Mouse (Mus musculus) liver, embryonic 11.5 days (tissue): ENCODE results near the gene Tnr. TPM values are rescaled to one million over a fixed set of nuclear protein-coding genes. Genes with fewer than 3 reads are reported as not detected.

Source experiments
- ATAC-seq: fragments of 200-750 bp; cut with Nextera tagmentation; replicated peaks from 2 replicates; pipeline ENCODE4 v1.8.0; 2017; ENCODE audit warnings: moderate number of reproducible peaks, mild to moderate bottlenecking, moderate TSS enrichment, moderate library complexity; ENCODE audit not compliant: low FRiP score
- DNase-seq: peaks from one replicate; pipeline ENCODE4 v3.0.0-alpha.2; 2017; ENCODE audit warnings: low spot score
- H3K27ac ChIP-seq: fragments of 300-500 bp; sonication (generic); 2 replicates; pipeline ENCODE4 v1.5.1; 2014; ENCODE audit warnings: mild to moderate bottlenecking, low read depth, low read length, control low read depth
- H3K27me3 ChIP-seq: fragments of 300-500 bp; sonication (generic); replicated peaks from 2 replicates; pipeline ENCODE4 v1.6.1; 2014; ENCODE audit warnings: low read length, mixed read lengths; ENCODE audit not compliant: control insufficient read depth, insufficient read depth
- H3K36me3 ChIP-seq: fragments of 300-500 bp; sonication (generic); 2 replicates; pipeline ENCODE4 v1.6.1; 2014; ENCODE audit warnings: mild to moderate bottlenecking, low read length, moderate library complexity, mixed read lengths; ENCODE audit not compliant: control insufficient read depth, insufficient read depth
- H3K4me1 ChIP-seq: fragments of 300-500 bp; sonication (generic); replicated peaks from 2 replicates; pipeline ENCODE4 v1.6.1; 2014; ENCODE audit warnings: low read length, mixed read lengths; ENCODE audit not compliant: control insufficient read depth, insufficient read depth
- H3K4me2 ChIP-seq: fragments of 300-500 bp; sonication (generic); 2 replicates; pipeline ENCODE4 v1.6.1; 2014; ENCODE audit warnings: mild to moderate bottlenecking, control low read depth, moderate library complexity
- H3K4me3 ChIP-seq: fragments of 300-500 bp; sonication (generic); 2 replicates; pipeline ENCODE4 v1.5.1; 2014; ENCODE audit warnings: low read depth, low read length, control low read depth
- H3K9ac ChIP-seq: fragments of 300-500 bp; sonication (generic); 2 replicates; pipeline ENCODE4 v1.6.1; 2014; ENCODE audit warnings: low read depth, low read length, control low read depth
- H3K9me3 ChIP-seq: fragments of 300-500 bp; sonication (generic); 2 replicates; pipeline ENCODE4 v1.6.1; 2016; ENCODE audit warnings: low read length, inconsistent platforms, mixed read lengths; ENCODE audit not compliant: control insufficient read depth
- WGBS: fragments of 180-500 bp; shearing (Covaris S2); extraction: QIAGEN DNeasy Blood & Tissue Kit; methylation state at CpG from one replicate; pipeline ENCODE4 v1.1.7; 2014; 5-methylcytosine and 5-hydroxymethylcytosine counted together
- polyA plus RNA-seq: library from polyadenylated mRNA; unstranded; fragments of >200 nt; fragmentation: Nextera tagmentation; extraction: Ambion mirVana; gene quantifications from 2 replicates; pipeline ENCODE4 v1.2.1, GENCODE M21; 2014

The Tnr gene
- polyA plus RNA-seq, 1 experiment from 2014 or later: 0.58 TPM

GRCm38 (mm10) chr1:159573116-159573515 is 49.5 kb downstream of the Tnr start:
- H3K4me2 ChIP-seq: no peak overlapping the region
- H3K4me3 ChIP-seq: no peak overlapping the region

DNA sequence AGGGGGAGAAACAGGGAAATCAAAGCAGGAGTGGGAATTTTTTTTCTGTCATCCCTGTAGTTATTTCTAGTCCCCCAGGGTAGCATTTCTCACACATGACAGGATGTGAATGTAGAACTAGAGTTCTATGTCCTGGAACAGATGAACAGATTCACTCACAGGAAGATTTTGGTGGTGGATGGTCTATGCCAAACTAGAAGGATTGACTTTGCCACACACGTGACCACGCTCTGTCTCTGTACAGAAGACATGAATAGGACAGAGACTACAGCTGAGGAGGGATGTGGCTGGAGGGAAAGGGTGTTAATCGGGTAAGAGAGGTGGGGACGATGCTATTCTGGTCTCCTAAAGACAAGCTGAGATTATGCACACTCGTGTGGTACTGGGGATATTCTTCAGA is 51.1 kb downstream of the Tnr start:
- H3K27ac ChIP-seq: no peak overlapping the region
- 68% methylated on average over 5 of the region's 5 CpGs for WGBS
- no peak overlapping the region for H3K4me2 ChIP-seq
- DNase-seq (no peak), ATAC-seq (no peak)
- no peaks in the 10 kb centered on the region for H3K9me3 ChIP-seq
- no peak overlapping the region for H3K4me3 ChIP-seq
- H3K9ac ChIP-seq: no peak overlapping the region
- no peaks in the 10 kb centered on the region for H3K36me3 ChIP-seq
- no peaks in the 10 kb centered on the region for H3K4me1 ChIP-seq
- no peaks in the 10 kb centered on the region for H3K27me3 ChIP-seq

More at GRCm38 (mm10) chr1:159573116-159573515, 49.5 kb downstream of the Tnr start:
- no peak for DNase-seq
- Histone ChIP-seq H3K4me1 (no peaks in the 10 kb centered on the region), H3K27me3 (no peaks in the 10 kb centered on the region), H3K27ac (no peak overlapping the region), H3K36me3 (no peaks in the 10 kb centered on the region), H3K9me3 (no peaks in the 10 kb centered on the region), H3K9ac (no peak overlapping the region)
- WGBS: 74% methylated on average over 2 of the region's 2 CpGs
- no peak for ATAC-seq

DNA sequence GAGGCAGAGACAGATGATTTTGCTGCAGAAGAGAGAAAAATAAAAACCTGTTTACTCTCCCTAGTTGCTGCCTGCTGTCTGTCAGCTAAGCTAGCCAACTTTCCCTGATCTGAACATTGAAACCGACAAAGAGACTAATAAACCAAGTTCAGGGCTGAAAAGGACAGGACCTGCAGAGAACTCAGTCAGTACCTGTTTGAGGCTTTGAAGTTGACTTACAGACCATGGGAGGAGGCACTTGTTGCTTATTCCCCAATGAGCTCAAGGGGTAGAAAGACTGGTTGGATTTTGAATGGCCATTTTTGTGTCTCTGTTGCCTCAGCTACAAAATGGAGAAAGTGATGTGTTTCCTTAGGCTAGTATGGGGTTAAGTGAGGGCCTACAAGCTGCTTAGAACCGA is 52.7 kb downstream of the Tnr start:
- no peak overlapping the region for H3K4me3 ChIP-seq
- no peaks in the 10 kb centered on the region for H3K9me3 ChIP-seq
- no peaks in the 10 kb centered on the region for H3K4me1 ChIP-seq
- DNase-seq: no peak
- ATAC-seq: no peak
- no peak overlapping the region for H3K9ac ChIP-seq
- H3K27ac ChIP-seq: no peak overlapping the region
- H3K4me2 ChIP-seq: no peak overlapping the region
- H3K27me3 ChIP-seq: no peaks in the 10 kb centered on the region
- WGBS: 63% methylated on average over 2 of the region's 2 CpGs
- H3K36me3 ChIP-seq: no peaks in the 10 kb centered on the region

- no peak for DNase-seq
- WGBS: 33% methylated on average over 3 of the region's 3 CpGs
- Histone ChIP-seq H3K4me2 (no peak overlapping the region), H3K4me1 (no peaks in the 10 kb centered on the region), H3K9ac (no peak overlapping the region), H3K27ac (no peak overlapping the region), H3K4me3 (no peak overlapping the region), H3K9me3 (no peaks in the 10 kb centered on the region), H3K36me3 (no peaks in the 10 kb centered on the region), H3K27me3 (no peaks in the 10 kb centered on the region)
- no peak for ATAC-seq
These were observed 54.8 kb downstream of the Tnr start for GRCm38 (mm10) chr1:159578391-159578790.

- Histone ChIP-seq H3K4me2 (no peak overlapping the region), H3K36me3 (no peaks in the 10 kb centered on the region), H3K9me3 (no peaks in the 10 kb centered on the region), H3K9ac (no peak overlapping the region), H3K27ac (no peak overlapping the region), H3K27me3 (no peaks in the 10 kb centered on the region), H3K4me3 (no peak overlapping the region), H3K4me1 (no peaks in the 10 kb centered on the region)
- WGBS: 63% methylated on average over 8 of the region's 8 CpGs
- ATAC-seq (no peak), DNase-seq (no peak)
These were observed 56.9 kb downstream of the Tnr start for GRCm38 (mm10) chr1:159580335-159580921.

GRCm38 (mm10) chr1:159583877-159584276 is 60.3 kb downstream of the Tnr start:
- Histone ChIP-seq H3K9ac (no peak overlapping the region), H3K27me3 (no peaks in the 10 kb centered on the region), H3K4me2 (no peak overlapping the region), H3K36me3 (no peaks in the 10 kb centered on the region), H3K9me3 (no peaks in the 10 kb centered on the region), H3K4me1 (no peaks in the 10 kb centered on the region), H3K27ac (no peak overlapping the region), H3K4me3 (no peak overlapping the region)
- WGBS: 53% methylated on average over 4 of the region's 4 CpGs
- ATAC-seq (no peak), DNase-seq (no peak)

GRCm38 (mm10) chr1:159588741-159589140 is 65.2 kb downstream of the Tnr start:
- no peak for ATAC-seq

GRCm38 (mm10) chr1:159594099-159595058 is 70.8 kb downstream of the Tnr start:
- no peaks in the 10 kb centered on the region for H3K36me3 ChIP-seq
- no peak overlapping the region for H3K27ac ChIP-seq
- no peaks in the 10 kb centered on the region for H3K27me3 ChIP-seq
- 86% methylated on average over 14 of the region's 14 CpGs for WGBS
- H3K9me3 ChIP-seq: no peaks in the 10 kb centered on the region
- ATAC-seq (no peak), DNase-seq (no peak)
- H3K4me2 ChIP-seq: no peak overlapping the region
- H3K4me3 ChIP-seq: no peak overlapping the region
- no peaks in the 10 kb centered on the region for H3K4me1 ChIP-seq
- no peak overlapping the region for H3K9ac ChIP-seq

More at GRCm38 (mm10) chr1:159588741-159589140, 65.2 kb downstream of the Tnr start:
- no peak overlapping the region for H3K4me3 ChIP-seq
- no peak overlapping the region for H3K4me2 ChIP-seq
- H3K9ac ChIP-seq: no peak overlapping the region
- H3K27ac ChIP-seq: no peak overlapping the region
- H3K4me1 ChIP-seq: no peaks in the 10 kb centered on the region
- no peaks in the 10 kb centered on the region for H3K9me3 ChIP-seq
- 70% methylated on average over 2 of the region's 2 CpGs for WGBS
- no peak for DNase-seq
- no peaks in the 10 kb centered on the region for H3K27me3 ChIP-seq
- H3K36me3 ChIP-seq: no peaks in the 10 kb centered on the region
